In the genomic region with DNA sequence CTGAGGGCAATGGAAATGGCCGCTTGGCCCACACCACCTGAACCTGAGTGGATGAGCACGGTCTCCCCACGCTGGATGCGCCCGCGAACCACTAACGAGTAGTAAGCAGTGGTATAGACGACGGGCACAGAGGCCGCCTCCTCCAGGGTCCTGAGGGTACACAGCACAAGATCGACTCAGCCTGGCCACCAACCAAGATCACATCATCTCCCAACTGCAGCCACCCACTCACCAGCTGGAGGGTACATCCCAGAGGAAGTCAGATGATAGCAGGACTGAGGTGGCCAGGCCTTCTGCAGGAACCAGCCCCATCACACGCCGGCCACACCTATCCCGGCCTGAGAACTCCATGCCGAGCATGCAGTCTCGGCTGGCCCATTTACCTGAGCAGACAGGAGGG, we compare ENCODE assay signal across 27 mouse cellular contexts. TPM values are rescaled to one million over a fixed set of nuclear protein-coding genes. Genes with fewer than 3 reads are reported as not detected.
A peak's percentile ranks its signal among the peaks of the same experiment; 100 is the strongest.
DNase-seq lines count a peak whose midpoint lies in the region; ATAC-seq lines count a peak whose summit lies in the region.
"Had no signal": no experiment of that assay in that cellular context is flagged by ENCODE, and none has a peak within 500 bp of the region (broad histone marks: within the 10 kb centered on the region; RNA-seq: fewer than 3 reads in every experiment).

No protein-coding gene starts in this region.

- no peak overlapping the region for H3K4me2 ChIP-seq in midbrain, embryonic 15.5 days
- H3K4me2 ChIP-seq: embryonic facial prominence, embryonic 12.5 days; embryonic facial prominence, embryonic 15.5 days; forebrain, embryonic 12.5 days; heart, embryonic 13.5 days; hindbrain, embryonic 14.5 days had no signal

- no peaks in the 10 kb centered on the region for H3K27me3 ChIP-seq in midbrain, embryonic 10.5 days (ENCODE audit: low read depth, poor library complexity, severe bottlenecking)
- no peaks in the 10 kb centered on the region for H3K27me3 ChIP-seq in midbrain, embryonic 15.5 days (replicated peaks)
- H3K27me3 ChIP-seq: embryonic facial prominence, embryonic 12.5 days; embryonic facial prominence, embryonic 15.5 days; forebrain, embryonic 12.5 days; heart, embryonic 13.5 days; Patski had no signal

- peak; percentile 18 for DNase-seq in cerebellum, adult 11-12 months
- no peak for DNase-seq in cerebellum, adult 11 months
- peak; percentile 49 for DNase-seq in layer of hippocampus, adult 11-12 months (ENCODE audit: low spot score)
- DNase-seq in layer of hippocampus, adult 9-10 months (ENCODE audit: low spot score) = no peak
- DNase-seq in midbrain, embryonic 10.5 days (ENCODE audit: low spot score) = no peak
- DNase-seq in gastrocnemius, adult 18-20 months (ENCODE audit: low spot score) = no peak
- DNase-seq: adrenal gland, postnatal 10 days; adrenal gland, postnatal 36 days; cerebellum, adult 18-20 months; cerebellum, adult 9-10 months; cerebellum, postnatal 14 days; gastrocnemius, postnatal 10 days; gastrocnemius, postnatal 36 days; heart, adult 2 months; heart, postnatal 14 days; heart, postnatal 4 days had no signal

- 0 out of 2 replicates have a peak overlapping the region, but pooled peaks have one; percentile 1 for H3K4me3 ChIP-seq in midbrain, embryonic 10.5 days
- H3K4me3 ChIP-seq in midbrain, embryonic 15.5 days = no peak overlapping the region
- H3K4me3 ChIP-seq: embryonic facial prominence, embryonic 12.5 days; embryonic facial prominence, embryonic 15.5 days; forebrain, embryonic 12.5 days; heart, adult 2 months; heart, embryonic 10.5 days; heart, embryonic 13.5 days had no signal

- no peaks in the 10 kb centered on the region for H3K9me3 ChIP-seq in midbrain, embryonic 10.5 days (replicated peaks)
- H3K9me3 ChIP-seq in midbrain, embryonic 15.5 days = no peaks in the 10 kb centered on the region
- H3K9me3 ChIP-seq: embryonic facial prominence, embryonic 12.5 days; embryonic facial prominence, embryonic 15.5 days; forebrain, embryonic 12.5 days; heart, embryonic 10.5 days; heart, embryonic 13.5 days had no signal

- 96% methylated on average over 16 of the region's 16 CpGs for WGBS in midbrain, embryonic 10.5 days
- 96% methylated on average over 15 of the region's 16 CpGs for WGBS in midbrain, embryonic 15.5 days

- peaks cover 100% of the 10 kb centered on the region for H3K36me3 ChIP-seq in midbrain, embryonic 10.5 days
- peaks cover 100% of the 10 kb centered on the region for H3K36me3 ChIP-seq in midbrain, embryonic 15.5 days (replicated peaks)

- ATAC-seq in midbrain, embryonic 15.5 days (replicated peaks) = no peak
- ATAC-seq: forebrain, embryonic 16.5 days; hindbrain, postnatal 0 days; inflammation-experienced regulatory T-cells, adult 6 months; Patski had no signal

- H3K27ac ChIP-seq in midbrain, embryonic 10.5 days (replicated peaks) = no peak overlapping the region
- no peak overlapping the region for H3K27ac ChIP-seq in midbrain, embryonic 15.5 days
- H3K27ac ChIP-seq: embryonic facial prominence, embryonic 12.5 days; embryonic facial prominence, embryonic 15.5 days; forebrain, embryonic 12.5 days; heart, adult 2 months; heart, embryonic 10.5 days; heart, embryonic 13.5 days; hindbrain, embryonic 14.5 days; hindbrain, postnatal 0 days had no signal

- H3K4me1 ChIP-seq in midbrain, embryonic 10.5 days = no peaks in the 10 kb centered on the region
- H3K4me1 ChIP-seq in midbrain, embryonic 15.5 days = no peaks in the 10 kb centered on the region
- H3K4me1 ChIP-seq: embryonic facial prominence, embryonic 12.5 days; embryonic facial prominence, embryonic 15.5 days; forebrain, embryonic 12.5 days; heart, embryonic 10.5 days; heart, embryonic 13.5 days had no signal

- H3K9ac ChIP-seq in midbrain, embryonic 15.5 days = no peak overlapping the region
- H3K9ac ChIP-seq: embryonic facial prominence, embryonic 12.5 days; embryonic facial prominence, embryonic 15.5 days; forebrain, embryonic 12.5 days; heart, embryonic 13.5 days; hindbrain, embryonic 14.5 days had no signal

RNA-seq across cellular contexts. Expression of a gene that starts 12.3 kb away (rescaled TPM):
- 118 and 131 TPM in 2 replicates for polyA plus RNA-seq in midbrain, embryonic 10.5 days (2016; fragmentation: Nextera tagmentation; extraction: Ambion mirVana)
- polyA plus RNA-seq in midbrain, embryonic 15.5 days (2015; fragmentation: Nextera tagmentation; extraction: Ambion mirVana) = 102 and 107 TPM in 2 replicates
- total RNA-seq in gastrocnemius, adult 18-20 months (2021) = 10 to 100 TPM; 11.4 to 17.1 TPM

RNA-seq across cellular contexts. Expression of a gene that starts 15.9 kb away (rescaled TPM):
- polyA plus RNA-seq in midbrain, embryonic 10.5 days (2016; fragmentation: Nextera tagmentation; extraction: Ambion mirVana) = 94.4 and 99.2 TPM in 2 replicates
- 48.2 and 48.5 TPM in 2 replicates for polyA plus RNA-seq in midbrain, embryonic 15.5 days (2015; fragmentation: Nextera tagmentation; extraction: Ambion mirVana)
- 10 to 100 TPM; 27.6 to 28.6 TPM for total RNA-seq in gastrocnemius, adult 18-20 months (2021)

RNA-seq across cellular contexts. Expression of a gene that starts 28.0 kb away (rescaled TPM):
- 287 TPM in 2 replicates for polyA plus RNA-seq in midbrain, embryonic 10.5 days (2016; fragmentation: Nextera tagmentation; extraction: Ambion mirVana)
- 296 and 300 TPM in 2 replicates for polyA plus RNA-seq in midbrain, embryonic 15.5 days (2015; fragmentation: Nextera tagmentation; extraction: Ambion mirVana)
- total RNA-seq in gastrocnemius, adult 18-20 months (2021) = 10 to 100 TPM; 62.5 to 63.3 TPM

RNA-seq across cellular contexts. Expression of a gene that starts 28.1 kb away (rescaled TPM):
- polyA plus RNA-seq in midbrain, embryonic 10.5 days (2016; fragmentation: Nextera tagmentation; extraction: Ambion mirVana) = 43.4 and 55.9 TPM in 2 replicates
- 137 and 138 TPM in 2 replicates for polyA plus RNA-seq in midbrain, embryonic 15.5 days (2015; fragmentation: Nextera tagmentation; extraction: Ambion mirVana)
- 10 to 100 TPM; 12.6 to 13.0 TPM for total RNA-seq in gastrocnemius, adult 18-20 months (2021)

RNA-seq across cellular contexts. Expression of a gene that starts 49.5 kb away (rescaled TPM):
- polyA plus RNA-seq in midbrain, embryonic 10.5 days (2016; fragmentation: Nextera tagmentation; extraction: Ambion mirVana) = 9.4 and 12.9 TPM in 2 replicates
- 1.7 and 2.9 TPM in 2 replicates for polyA plus RNA-seq in midbrain, embryonic 15.5 days (2015; fragmentation: Nextera tagmentation; extraction: Ambion mirVana)
- 10 to 100 TPM; 20.4 to 22.2 TPM for total RNA-seq in gastrocnemius, adult 18-20 months (2021)

Comparison
In these comparisons a context has a peak if more than half of its experiments do, and no peak if none do; other contexts are left out.
1. DNase-seq: peak in cerebellum, adult 11-12 months (single experiment) and layer of hippocampus, adult 11-12 months (single experiment); none in cerebellum, adult 11 months (single experiment), layer of hippocampus, adult 9-10 months (single experiment), midbrain, embryonic 10.5 days (single experiment) and gastrocnemius, adult 18-20 months (single experiment).